Mouse (Mus musculus) left cerebral cortex, postnatal 4 days (tissue): ENCODE data around the gene Nuak2. TPM values are rescaled to one million over a fixed set of nuclear protein-coding genes. Genes with fewer than 3 reads are reported as not detected.

ENCODE experiments used
- DNase-seq: peaks from one replicate; pipeline ENCODE4 v3.0.0-alpha.2; 2022
- intact Hi-C: fragments of 180-260 bp; cut with DNase I; formaldehyde crosslinking; loops from one replicate; pipeline ENCODE4 v1.15.1; 2025
- total RNA-seq, 2 experiments: library from RNA; stranded (reverse); gene quantifications; 2 replicates each; pipeline ENCODE4 v1.2.3; 2021

The Nuak2 gene
- total RNA-seq, 2 experiments from 2014 or later = 2.6 to 3.2 TPM

DNA sequence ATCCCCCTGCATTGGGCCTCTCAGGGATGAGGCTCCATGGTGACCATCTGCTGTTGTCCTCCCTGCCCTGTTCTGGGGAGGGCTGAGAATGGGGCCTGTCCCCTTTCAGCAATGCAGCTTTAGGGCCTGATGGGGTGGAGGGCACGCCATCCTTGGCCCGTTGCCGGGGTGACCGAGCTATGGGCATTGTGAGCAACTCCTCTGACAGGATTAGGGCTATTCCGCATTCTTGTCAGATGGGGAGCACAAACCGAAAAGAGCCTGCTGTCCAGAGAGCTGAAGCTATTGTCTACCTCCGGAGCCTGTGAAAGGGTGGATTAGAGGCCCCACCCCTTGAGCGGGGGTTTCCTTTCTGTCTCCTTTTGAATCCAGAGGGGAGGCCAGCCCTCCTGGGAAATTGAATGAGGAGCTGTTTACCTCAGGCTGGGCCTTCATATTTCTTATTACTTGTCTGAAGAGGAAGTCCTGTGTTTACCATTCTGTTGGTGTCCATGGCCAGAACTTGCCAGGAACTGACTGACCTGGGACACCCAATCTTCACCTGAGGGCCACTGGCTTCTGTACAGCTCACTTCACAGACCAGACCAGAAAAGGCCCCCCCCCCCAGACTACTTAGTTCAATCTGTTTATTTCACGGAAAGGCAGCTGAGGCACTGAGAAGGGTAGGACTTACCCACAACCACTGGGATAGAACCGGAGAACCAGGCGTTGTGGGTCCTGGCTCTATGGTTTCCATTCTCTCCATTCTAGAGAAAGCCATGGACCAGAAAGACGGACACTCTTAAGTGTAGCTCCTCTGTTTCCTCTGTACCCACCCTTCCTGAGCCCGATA lies 7.0 kb downstream of the Nuak2 start:
- DNase-seq = peak; percentile 90
- intact Hi-C loops = no loop called here

DNA sequence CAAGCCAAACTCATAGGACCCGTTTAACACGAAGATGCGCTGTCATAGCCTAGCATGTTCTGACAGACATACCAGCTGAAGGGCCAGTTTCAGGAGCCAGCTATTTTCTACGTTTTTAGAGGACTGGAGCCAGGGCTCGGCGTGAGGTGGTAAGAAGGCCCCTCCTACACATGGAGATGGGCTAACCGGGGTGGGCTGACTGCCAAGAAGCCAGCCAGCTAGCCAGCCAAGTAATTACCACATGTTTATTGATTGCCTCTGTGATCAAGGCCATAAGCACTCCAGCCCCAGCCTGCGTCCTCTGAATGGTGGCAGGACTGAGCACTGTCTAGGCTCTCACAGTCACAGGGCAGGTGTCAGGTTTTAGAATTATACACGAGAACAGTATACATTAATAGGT lies 10.9 kb downstream of the Nuak2 start:
- intact Hi-C loops = no loop called here
- peak; percentile 90 for DNase-seq

DNA sequence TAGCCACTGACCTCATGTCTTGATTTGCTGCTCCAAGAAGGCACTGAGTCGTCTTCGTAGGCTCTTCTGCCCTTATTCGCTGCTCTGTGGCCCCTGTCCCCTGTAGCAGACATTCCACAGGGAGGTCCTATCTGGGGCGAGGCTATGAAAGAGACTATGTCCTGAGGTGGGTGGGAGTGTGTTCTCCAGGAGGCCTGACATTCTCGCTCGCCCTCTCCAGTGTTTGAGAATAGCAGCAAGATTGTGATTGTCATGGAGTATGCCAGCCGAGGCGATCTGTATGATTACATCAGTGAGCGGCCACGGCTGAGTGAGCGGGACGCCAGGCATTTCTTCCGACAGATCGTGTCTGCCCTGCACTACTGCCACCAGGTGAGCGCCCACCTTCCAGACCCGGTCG lies 11.6 kb downstream of the Nuak2 start:
- DNase-seq = no peak
- intact Hi-C loops = no loop called here

GRCm38 (mm10) chr1:132328565-132328964 lies 12.6 kb downstream of the Nuak2 start:
- DNase-seq = no peak
- intact Hi-C loops = no loop called here

DNA sequence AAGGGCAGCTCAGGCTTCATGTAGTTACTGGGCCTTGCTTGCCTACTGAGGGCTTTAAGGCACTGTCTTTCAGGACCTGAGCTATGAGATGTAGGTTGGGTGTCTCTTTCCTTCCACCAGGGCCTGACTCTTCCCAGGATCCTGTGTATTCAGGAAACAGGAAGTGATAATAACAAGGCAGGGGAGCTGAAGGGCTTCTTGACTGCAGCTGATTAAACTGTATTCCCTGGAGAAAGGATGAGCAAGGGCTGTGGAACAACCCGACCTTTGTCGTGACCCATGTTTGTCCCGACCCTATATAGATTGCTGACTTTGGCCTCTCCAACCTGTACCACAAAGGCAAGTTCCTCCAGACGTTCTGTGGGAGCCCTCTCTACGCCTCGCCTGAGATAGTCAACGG lies 13.7 kb downstream of the Nuak2 start:
- intact Hi-C loops = no loop called here
- no peak for DNase-seq

- peak; percentile 50 for DNase-seq
- intact Hi-C loops = no loop called here
These were observed 14.5 kb downstream of the Nuak2 start for GRCm38 (mm10) chr1:132330397-132330796.

- no peak for DNase-seq
- intact Hi-C loops = no loop called here
These were observed 15.4 kb downstream of the Nuak2 start for GRCm38 (mm10) chr1:132331283-132331682.

GRCm38 (mm10) chr1:132333201-132333600 lies 17.3 kb downstream of the Nuak2 start:
- intact Hi-C loops = no loop called here
- DNase-seq = no peak

DNA sequence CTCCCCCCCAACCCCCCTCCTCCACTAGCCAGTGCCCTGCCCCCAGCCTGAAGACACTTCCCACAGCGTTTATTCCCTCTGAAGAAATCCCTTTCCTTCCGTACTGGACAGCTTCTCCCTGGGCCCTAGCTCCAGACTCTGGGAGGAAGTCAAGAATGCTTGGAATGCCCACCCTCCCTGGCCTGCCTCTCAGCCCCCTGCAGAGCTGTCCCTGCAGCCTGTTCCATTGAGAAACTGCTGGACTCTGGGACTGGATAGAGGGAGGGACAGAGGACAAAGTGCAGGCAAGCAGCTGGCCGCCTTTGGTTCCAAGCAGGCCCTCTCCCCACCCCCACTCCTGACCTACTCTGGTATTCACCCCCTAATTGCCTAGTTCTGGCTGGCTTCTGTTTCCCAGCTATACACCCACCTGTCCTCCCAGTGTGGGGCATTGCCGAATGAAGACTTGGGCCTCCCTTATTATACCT lies 17.8 kb downstream of the Nuak2 start:
- intact Hi-C loops = no loop called here
- DNase-seq = peak; percentile 42

GRCm38 (mm10) chr1:132334178-132334801 lies 18.4 kb downstream of the Nuak2 start:
- DNase-seq = no peak
- intact Hi-C loops = no loop called here

DNA sequence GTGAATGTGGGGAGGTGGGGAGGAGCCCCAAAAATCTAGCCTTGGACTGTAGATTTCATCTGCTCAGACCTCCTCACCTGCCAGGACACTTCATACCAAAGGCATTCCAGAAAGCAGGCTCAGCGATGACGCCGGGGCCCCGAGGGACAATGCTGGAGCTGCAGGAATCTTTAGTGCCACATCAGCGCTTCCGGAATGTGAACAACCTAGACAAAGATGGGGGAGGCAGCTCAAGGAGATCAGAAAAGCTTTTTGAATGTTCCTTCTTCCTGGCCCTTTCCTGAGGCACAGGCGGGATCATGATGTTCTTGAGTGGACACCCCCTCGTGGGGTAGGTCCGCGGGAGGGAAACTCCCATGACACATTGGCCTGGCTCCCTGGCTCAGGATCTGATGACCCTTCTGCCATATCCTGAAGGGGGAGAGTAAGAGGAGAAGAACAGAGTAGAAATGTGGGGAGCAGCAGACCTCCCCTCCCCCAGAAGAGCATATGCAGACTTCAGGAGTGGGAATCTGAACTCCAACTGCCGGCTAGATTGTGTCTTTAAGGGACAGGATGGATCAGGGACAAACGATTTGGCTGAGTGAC lies 19.5 kb downstream of the Nuak2 start:
- intact Hi-C loops = no loop called here
- DNase-seq = no peak

DNA sequence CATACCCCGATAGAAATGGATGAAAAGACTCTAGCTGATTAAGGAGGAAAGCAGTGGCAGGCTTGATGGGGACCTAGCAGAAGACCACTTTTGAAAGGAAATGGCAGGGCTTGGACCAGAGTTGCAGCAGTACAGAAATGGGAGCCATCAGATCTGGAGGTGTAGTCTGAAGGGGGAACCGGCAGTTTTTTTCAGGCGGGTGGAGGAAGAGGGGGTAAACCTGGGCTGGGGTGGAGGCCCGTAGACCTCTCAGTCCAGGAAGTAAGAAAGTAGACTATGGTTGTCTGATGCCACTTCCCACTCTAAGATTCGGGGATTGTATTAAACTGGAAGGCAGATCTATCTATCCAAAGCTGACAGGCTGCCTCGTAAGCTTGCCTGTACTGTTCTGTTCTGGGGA lies 21.0 kb downstream of the Nuak2 start:
- intact Hi-C loops = no loop called here

DNA sequence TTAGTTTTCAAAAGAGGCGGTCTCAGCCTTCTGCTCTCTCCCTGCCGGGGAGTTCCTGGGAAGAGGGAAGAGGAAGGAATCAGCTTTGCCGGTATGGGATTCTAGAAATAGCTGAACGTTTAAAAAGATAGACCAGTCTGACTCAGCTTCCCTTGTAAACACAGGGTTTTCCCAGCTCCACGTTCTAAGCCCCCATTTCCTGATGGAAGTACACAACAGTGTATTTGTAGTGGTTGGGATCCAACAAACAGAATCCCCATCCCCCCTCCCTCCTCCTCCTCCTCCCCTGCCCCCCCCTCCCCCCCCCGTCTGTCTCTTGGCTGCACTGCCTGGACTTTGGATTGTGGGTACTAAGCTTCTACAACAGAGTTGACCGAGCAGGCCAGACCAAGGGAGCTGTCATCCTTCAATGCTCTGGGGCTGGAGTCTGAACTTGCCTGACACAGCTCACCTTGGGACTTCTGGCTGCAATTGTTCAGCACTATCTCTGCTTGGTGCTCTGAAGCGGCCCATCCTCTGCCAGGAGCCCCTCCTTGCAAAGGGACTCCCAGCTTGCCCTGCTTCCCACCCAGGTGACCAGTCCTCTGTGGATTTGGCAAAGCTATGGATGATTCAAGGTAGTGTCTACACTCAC lies 22.2 kb downstream of the Nuak2 start:
- DNase-seq = no peak
- intact Hi-C loops = no loop called here

More for the DNA sequence above, 21.0 kb downstream of the Nuak2 start:
- DNase-seq = no peak

GRCm38 (mm10) chr1:132341731-132342501 lies 26.0 kb downstream of the Nuak2 start:
- DNase-seq = no peak
- intact Hi-C loops = no loop called here

GRCm38 (mm10) chr1:132342518-132342917 lies 26.6 kb downstream of the Nuak2 start:
- intact Hi-C loops = no loop called here
- DNase-seq = no peak

DNA sequence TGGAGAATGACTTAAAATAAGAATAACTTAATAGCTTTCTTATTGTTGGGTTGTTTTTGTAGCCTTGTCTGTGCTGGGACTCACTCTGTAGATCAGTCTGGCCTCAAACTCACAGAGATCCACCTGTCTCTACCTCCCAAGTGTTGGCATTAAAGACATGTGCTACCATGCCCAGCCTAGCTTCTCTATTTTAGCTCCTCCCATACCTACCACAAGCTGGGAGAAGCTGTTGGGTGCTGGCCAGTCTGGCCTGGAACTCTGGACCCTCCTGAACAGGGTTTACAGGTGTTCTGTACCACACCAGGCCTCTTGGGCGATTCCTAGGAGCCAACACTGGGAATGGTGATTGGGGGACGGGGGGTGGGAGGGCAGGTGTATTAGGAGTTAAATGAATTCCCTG lies 27.3 kb downstream of the Nuak2 start:
- intact Hi-C loops = no loop called here
- DNase-seq = no peak

- intact Hi-C loops = no loop called here
These were observed 27.7 kb downstream of the Nuak2 start for GRCm38 (mm10) chr1:132343656-132344055.

GRCm38 (mm10) chr1:132345514-132345913 lies 29.6 kb downstream of the Nuak2 start:
- DNase-seq = no peak
- intact Hi-C loops = no loop called here

More at GRCm38 (mm10) chr1:132343656-132344055, 27.7 kb downstream of the Nuak2 start:
- DNase-seq = no peak

DNA sequence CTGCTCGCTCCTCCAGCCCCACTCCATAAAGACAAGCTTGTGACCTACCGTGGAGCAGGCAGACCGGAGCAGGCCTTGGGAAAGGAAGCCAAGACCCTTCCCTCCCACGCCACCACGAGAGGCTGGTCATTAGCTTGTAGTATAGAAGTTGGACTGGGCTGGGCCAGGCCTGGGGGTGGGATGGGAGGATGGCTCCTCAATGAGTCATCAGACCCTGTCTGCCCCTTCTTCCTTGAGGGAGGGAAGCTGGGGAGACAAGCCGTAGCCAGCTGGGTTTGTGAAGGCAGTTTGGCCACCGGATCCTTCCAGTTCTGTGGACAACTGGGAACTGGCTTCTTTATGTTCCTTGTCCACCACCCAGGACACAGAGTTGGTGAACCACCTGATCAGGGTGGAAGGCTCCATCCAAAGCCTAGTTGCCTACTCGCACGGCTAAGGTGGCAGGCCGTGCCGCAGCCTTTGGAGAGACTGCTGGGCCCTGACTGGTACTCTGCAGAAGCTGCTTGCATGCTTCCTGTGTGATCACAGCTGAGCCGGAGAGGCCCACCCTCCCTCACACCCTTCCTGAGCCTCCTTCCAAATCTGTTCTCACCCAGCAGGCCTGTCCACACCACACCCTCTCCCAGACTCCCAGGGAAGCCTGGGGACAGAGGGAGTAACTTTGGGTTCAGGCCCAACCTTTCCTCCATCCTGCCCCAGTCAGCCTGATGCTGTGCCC lies 30.4 kb downstream of the Nuak2 start:
- intact Hi-C loops = no loop called here
- no peak for DNase-seq

GRCm38 (mm10) chr1:132346951-132347350 lies 31.0 kb downstream of the Nuak2 start:
- no peak for DNase-seq
- intact Hi-C loops = no loop called here
